Mouse (Mus musculus): ENCODE measurements around the gene Pabpc6. TPM values are rescaled to one million over a fixed set of nuclear protein-coding genes. Genes with fewer than 3 reads are reported as not detected.

Gene Pabpc6
- not detected in 2 replicates for polyA plus RNA-seq (2012; rRNA removed)

DNA sequence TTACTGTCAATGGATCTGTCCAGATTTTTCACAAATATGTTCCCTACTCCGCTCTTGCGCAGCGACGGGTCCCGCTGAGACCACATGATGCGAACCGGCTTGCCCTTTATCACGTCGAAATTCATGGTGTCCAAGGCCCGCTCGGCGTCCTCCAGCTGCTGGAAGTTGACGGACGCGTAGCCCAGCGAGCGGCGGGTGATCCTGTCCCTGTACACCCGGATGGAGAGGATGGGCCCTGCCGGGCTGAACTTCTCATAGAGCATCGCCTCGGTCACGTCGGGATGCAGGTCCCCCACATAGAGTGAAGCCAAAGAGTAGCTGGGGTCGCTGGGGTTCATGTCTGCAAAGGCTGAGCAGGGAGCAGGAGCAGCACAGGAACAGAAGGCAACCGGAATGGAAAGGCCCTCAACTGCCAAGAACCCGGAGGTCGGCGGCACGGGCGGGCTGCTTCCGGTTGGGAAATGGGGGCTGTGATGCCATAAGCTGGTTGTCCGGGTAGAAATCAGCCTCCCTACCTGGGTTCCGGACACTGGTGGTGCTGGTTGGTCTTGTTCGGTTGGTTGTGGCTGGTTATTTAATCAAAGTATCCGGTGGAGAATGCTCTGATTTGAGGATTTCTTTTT, at the start of gene Pabpc6:
Gene Pabpc6 (minus strand): TSS at position 435 of the 623 bp plus-strand sequence.
- 93% methylated on average over 36 of the region's 36 CpGs for WGBS
- TF ChIP-seq POLR2A (IDR thresholded peaks at IDR 0.05; ENCODE audit: borderline replicate concordance, insufficient read depth, low read length) (no peak), CTCF (IDR thresholded peaks at IDR 0.05; ENCODE audit: borderline replicate concordance, insufficient read depth, low read depth, low read length) (no peak)
- Histone ChIP-seq H3K27me3 (ENCODE audit: control insufficient read depth, insufficient read depth, low read length) (no peaks in the 10 kb centered on the region), H3K4me1 (ENCODE audit: control insufficient read depth, insufficient read depth, low read length) (no peaks in the 10 kb centered on the region), H3K4me3 (replicated peaks; ENCODE audit: insufficient read depth, low read depth, low read length) (no peak within 1 kb of the TSS), H3K27ac (ENCODE audit: insufficient read depth, low read length) (no peak within 1 kb of the TSS)
- DNase-seq = no peak

DNA sequence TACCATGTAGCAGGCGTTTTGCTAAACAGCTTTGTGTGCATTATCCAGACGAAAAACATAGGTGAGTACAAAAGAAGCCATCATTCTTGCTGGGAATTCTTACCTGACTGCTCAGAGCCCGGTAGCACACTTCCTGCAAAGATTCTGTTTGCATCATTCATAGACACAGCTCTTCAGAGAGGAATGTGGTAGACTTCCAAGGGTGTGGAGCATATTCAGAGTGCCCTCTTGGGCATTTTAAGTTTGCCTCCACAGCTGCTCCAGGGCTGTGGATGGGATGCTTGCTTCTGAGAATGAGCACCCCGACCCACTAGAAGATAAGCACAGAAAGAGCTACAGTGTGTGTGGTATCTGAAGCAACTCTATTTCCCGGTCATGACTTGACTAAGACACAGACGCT, 41.4 kb upstream of the Pabpc6 start:
- WGBS = 85% methylated on average over 6 of the region's 6 CpGs
- Histone ChIP-seq H3K27me3 (ENCODE audit: control insufficient read depth, insufficient read depth, low read length) (no peaks in the 10 kb centered on the region), H3K4me1 (ENCODE audit: control insufficient read depth, insufficient read depth, low read length) (no peaks in the 10 kb centered on the region), H3K4me3 (replicated peaks; ENCODE audit: insufficient read depth, low read depth, low read length) (no peak overlapping the region), H3K27ac (ENCODE audit: insufficient read depth, low read length) (no peak overlapping the region)
- DNase-seq = no peak
- TF ChIP-seq POLR2A (IDR thresholded peaks at IDR 0.05; ENCODE audit: borderline replicate concordance, insufficient read depth, low read length) = no peak
- TF ChIP-seq CTCF (IDR thresholded peaks at IDR 0.05; ENCODE audit: borderline replicate concordance, insufficient read depth, low read depth, low read length) = no peak

DNA sequence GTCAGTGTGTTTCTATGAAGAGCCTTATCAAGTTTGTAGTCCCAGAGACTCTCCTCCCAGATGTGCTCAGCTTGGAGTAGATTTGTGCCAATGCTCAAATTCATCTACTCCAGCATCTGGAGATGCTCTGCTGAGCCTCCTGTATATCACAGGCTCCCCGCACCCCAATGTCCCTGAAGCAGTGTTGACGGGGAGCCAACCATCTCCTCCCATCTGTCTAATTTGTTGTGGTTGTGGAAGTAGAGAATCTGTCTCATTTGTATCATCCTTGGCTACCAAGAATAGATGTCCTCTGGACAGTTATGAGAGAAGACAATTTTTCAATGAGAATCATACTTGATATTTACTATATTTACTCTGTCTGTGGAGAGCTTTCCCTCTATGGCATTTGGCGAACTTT, 39.4 kb upstream of the Pabpc6 start:
- no peak for TF ChIP-seq CTCF (IDR thresholded peaks at IDR 0.05; ENCODE audit: borderline replicate concordance, insufficient read depth, low read depth, low read length)
- TF ChIP-seq POLR2A (IDR thresholded peaks at IDR 0.05; ENCODE audit: borderline replicate concordance, insufficient read depth, low read length) = no peak
- Histone ChIP-seq H3K27ac (ENCODE audit: insufficient read depth, low read length) (no peak overlapping the region), H3K4me1 (ENCODE audit: control insufficient read depth, insufficient read depth, low read length) (no peaks in the 10 kb centered on the region), H3K4me3 (replicated peaks; ENCODE audit: insufficient read depth, low read depth, low read length) (no peak overlapping the region), H3K27me3 (ENCODE audit: control insufficient read depth, insufficient read depth, low read length) (no peaks in the 10 kb centered on the region)
- no peak for DNase-seq
- 85% methylated on average over 3 of the region's 3 CpGs for WGBS

DNA sequence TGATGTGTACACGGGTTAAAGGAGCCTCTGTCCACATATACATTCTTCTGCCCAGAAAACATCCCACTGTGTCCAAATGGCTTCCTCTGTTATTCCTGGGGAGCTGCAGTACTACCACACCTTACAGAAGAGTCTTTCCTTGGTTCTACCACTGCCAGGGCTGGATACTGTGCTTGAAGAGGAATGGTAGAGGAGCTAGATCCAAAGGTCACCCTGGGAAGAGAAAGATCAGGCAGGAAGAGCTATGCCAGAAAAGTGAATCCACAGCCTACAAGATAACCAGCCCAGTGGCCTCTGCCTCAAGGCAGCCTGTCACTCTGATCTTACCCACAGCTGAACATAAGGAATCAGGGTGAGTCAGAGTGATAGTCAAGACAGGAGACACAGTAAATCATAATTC, 37.8 kb upstream of the Pabpc6 start:
- Histone ChIP-seq H3K27ac (ENCODE audit: insufficient read depth, low read length) (no peak overlapping the region), H3K4me3 (replicated peaks; ENCODE audit: insufficient read depth, low read depth, low read length) (no peak overlapping the region), H3K4me1 (ENCODE audit: control insufficient read depth, insufficient read depth, low read length) (no peaks in the 10 kb centered on the region), H3K27me3 (ENCODE audit: control insufficient read depth, insufficient read depth, low read length) (no peaks in the 10 kb centered on the region)
- 83% methylated on average over 1 of the region's 1 CpGs for WGBS
- no peak for DNase-seq
- TF ChIP-seq CTCF (IDR thresholded peaks at IDR 0.05; ENCODE audit: borderline replicate concordance, insufficient read depth, low read depth, low read length) (no peak), POLR2A (IDR thresholded peaks at IDR 0.05; ENCODE audit: borderline replicate concordance, insufficient read depth, low read length) (no peak)

DNA sequence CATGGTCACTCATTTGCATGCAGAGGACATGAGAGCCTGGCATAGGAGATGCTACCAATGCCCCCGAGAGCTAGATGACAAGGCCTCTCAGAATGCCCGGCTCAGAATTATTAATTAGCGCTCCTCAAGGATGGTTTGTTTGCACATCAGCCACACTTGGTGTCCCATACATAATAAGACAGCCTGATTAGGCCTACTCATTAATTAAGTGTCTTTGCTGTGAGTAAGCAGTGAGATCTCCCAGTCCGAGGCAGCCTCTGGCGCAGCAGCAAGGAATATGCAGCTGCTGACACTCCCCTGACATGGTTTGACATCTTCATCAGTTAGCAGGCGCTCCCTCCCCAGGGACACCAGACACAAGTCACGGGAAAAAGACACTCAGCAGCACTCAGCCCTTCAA, 28.2 kb upstream of the Pabpc6 start:
- no peaks in the 10 kb centered on the region for H3K4me1 ChIP-seq (ENCODE audit: control insufficient read depth, insufficient read depth, low read length)
- H3K4me3 ChIP-seq (replicated peaks; ENCODE audit: insufficient read depth, low read depth, low read length) = no peak overlapping the region
- TF ChIP-seq POLR2A (IDR thresholded peaks at IDR 0.05; ENCODE audit: borderline replicate concordance, insufficient read depth, low read length) = no peak
- no peak for TF ChIP-seq CTCF (IDR thresholded peaks at IDR 0.05; ENCODE audit: borderline replicate concordance, insufficient read depth, low read depth, low read length)
- WGBS = 36% methylated on average over 7 of the region's 7 CpGs
- no peak overlapping the region for H3K27ac ChIP-seq (ENCODE audit: insufficient read depth, low read length)
- DNase-seq = no peak
- no peaks in the 10 kb centered on the region for H3K27me3 ChIP-seq (ENCODE audit: control insufficient read depth, insufficient read depth, low read length)

DNA sequence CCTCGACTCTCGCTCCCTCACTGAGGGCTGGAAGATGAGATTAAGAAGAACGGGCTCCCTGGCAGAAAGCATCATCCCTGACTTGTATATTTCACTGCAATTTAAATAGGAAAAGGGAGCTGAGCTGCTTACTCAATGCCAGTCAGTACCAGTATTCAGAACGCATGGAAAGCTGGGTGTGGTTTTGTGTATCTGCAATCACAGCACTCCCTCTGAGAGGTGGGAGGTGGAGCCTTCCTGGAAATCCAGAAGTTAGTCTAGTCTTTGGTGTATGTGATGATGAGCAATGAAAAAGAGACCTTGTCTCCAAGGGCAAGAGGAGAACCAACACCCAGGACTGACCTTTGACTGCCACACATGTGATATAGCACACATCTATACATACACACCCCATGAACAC, 21.7 kb upstream of the Pabpc6 start:
- no peak for TF ChIP-seq CTCF (IDR thresholded peaks at IDR 0.05; ENCODE audit: borderline replicate concordance, insufficient read depth, low read depth, low read length)
- TF ChIP-seq POLR2A (IDR thresholded peaks at IDR 0.05; ENCODE audit: borderline replicate concordance, insufficient read depth, low read length) = no peak
- no peak overlapping the region for H3K27ac ChIP-seq (ENCODE audit: insufficient read depth, low read length)
- no peaks in the 10 kb centered on the region for H3K4me1 ChIP-seq (ENCODE audit: control insufficient read depth, insufficient read depth, low read length)
- 84% methylated on average over 4 of the region's 4 CpGs for WGBS
- no peak overlapping the region for H3K4me3 ChIP-seq (replicated peaks; ENCODE audit: insufficient read depth, low read depth, low read length)
- no peaks in the 10 kb centered on the region for H3K27me3 ChIP-seq (ENCODE audit: control insufficient read depth, insufficient read depth, low read length)
- no peak for DNase-seq

DNA sequence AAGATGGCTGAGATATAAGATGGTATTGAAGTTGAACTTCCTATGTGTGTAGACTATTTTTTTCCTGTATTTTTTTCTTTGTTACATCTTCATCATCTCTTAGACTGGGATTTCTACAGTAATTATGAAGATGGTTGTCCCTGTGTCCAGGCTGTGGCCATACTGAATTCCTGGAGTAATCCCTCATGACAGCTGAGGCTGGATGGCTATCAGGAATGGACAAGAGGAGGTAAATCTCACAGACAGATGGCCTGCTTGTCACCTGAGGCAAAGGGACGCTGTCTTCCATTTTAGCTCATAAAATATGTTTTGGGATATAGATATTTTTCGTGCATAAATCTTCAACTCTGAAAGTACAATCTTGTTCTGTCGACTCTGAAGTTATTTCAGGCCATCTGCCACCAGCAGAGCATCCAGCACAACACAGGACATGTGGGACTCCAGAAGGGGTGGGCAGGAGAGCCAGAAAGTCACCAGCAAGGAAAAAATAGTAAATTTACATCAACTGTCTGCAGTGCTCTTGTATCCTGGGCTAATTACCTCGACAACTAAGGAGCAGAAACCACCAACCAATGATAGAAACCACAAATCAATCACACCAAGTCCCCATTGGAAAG, 14.1 kb upstream of the Pabpc6 start:
- no peak for DNase-seq
- Histone ChIP-seq H3K4me1 (ENCODE audit: control insufficient read depth, insufficient read depth, low read length) (no peaks in the 10 kb centered on the region), H3K27ac (ENCODE audit: insufficient read depth, low read length) (no peak overlapping the region), H3K4me3 (replicated peaks; ENCODE audit: insufficient read depth, low read depth, low read length) (no peak overlapping the region), H3K27me3 (ENCODE audit: control insufficient read depth, insufficient read depth, low read length) (no peaks in the 10 kb centered on the region; the same call in 1 of the 2 replicates)
- TF ChIP-seq POLR2A (IDR thresholded peaks at IDR 0.05; ENCODE audit: borderline replicate concordance, insufficient read depth, low read length) = no peak
- TF ChIP-seq CTCF (IDR thresholded peaks at IDR 0.05; ENCODE audit: borderline replicate concordance, insufficient read depth, low read depth, low read length) = no peak
- 38% methylated on average over 4 of the region's 4 CpGs for WGBS

DNA sequence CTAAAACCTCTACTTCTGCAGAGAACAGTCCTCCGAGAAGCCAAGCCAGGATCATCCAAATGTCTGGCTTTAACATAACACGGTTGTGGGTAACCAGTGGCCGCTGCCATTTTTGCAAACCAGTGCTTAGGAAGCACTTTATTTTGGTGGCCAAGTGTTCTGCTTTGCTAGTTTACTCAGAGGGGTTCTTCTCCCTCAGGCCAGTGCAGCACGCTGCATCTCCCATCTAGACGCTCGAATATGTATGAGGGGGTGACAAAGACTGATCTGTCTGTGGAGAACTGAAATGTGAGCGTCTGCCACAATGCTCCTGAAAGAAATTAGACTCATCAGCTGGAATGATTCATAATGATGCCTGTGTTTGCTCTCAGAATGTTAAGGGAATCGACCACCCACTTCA, 11.2 kb upstream of the Pabpc6 start:
- 49% methylated on average over 8 of the region's 8 CpGs for WGBS
- TF ChIP-seq CTCF (IDR thresholded peaks at IDR 0.05; ENCODE audit: borderline replicate concordance, insufficient read depth, low read depth, low read length) (no peak), POLR2A (IDR thresholded peaks at IDR 0.05; ENCODE audit: borderline replicate concordance, insufficient read depth, low read length) (no peak)
- no peaks in the 10 kb centered on the region; the same call in 1 of the 2 replicates for H3K27me3 ChIP-seq (ENCODE audit: control insufficient read depth, insufficient read depth, low read length)
- no peak overlapping the region for H3K4me3 ChIP-seq (replicated peaks; ENCODE audit: insufficient read depth, low read depth, low read length)
- no peak overlapping the region for H3K27ac ChIP-seq (ENCODE audit: insufficient read depth, low read length)
- no peaks in the 10 kb centered on the region for H3K4me1 ChIP-seq (ENCODE audit: control insufficient read depth, insufficient read depth, low read length)
- no peak for DNase-seq

Measured in cerebellum, adult 2 months (tissue).